Mouse (Mus musculus) adrenal gland, postnatal 25 days (tissue): ENCODE data around the gene Igfbp5. TPM values are rescaled to one million over a fixed set of nuclear protein-coding genes. Genes with fewer than 3 reads are reported as not detected.

Source experiments
- DNase-seq: peaks from one replicate; pipeline ENCODE4 v3.0.0; 2021; ENCODE audit warnings: mixed read lengths
- total RNA-seq: library from RNA; stranded (reverse); gene quantifications from 2 replicates; pipeline ENCODE4 v1.2.3, GENCODE M21; 2021

Igfbp5 gene
- total RNA-seq, 1 experiment from 2014 or later = 57.5 TPM

GRCm38 (mm10) chr1:72869275-72869674, 5.4 kb downstream of the Igfbp5 start:
- DNase-seq = no peak

GRCm38 (mm10) chr1:72868429-72869215, 6.1 kb downstream of the Igfbp5 start:
- DNase-seq = no peak

GRCm38 (mm10) chr1:72867346-72867745, 7.3 kb downstream of the Igfbp5 start:
- no peak for DNase-seq

- DNase-seq = no peak
Measured at GRCm38 (mm10) chr1:72866417-72866816, 8.3 kb downstream of the Igfbp5 start.

- peak; percentile 81 for DNase-seq
Measured at GRCm38 (mm10) chr1:72865900-72866299, 8.8 kb downstream of the Igfbp5 start.

GRCm38 (mm10) chr1:72864272-72864671, 10.4 kb downstream of the Igfbp5 start:
- DNase-seq = no peak

- no peak for DNase-seq
Measured at GRCm38 (mm10) chr1:72863692-72864091, 11.0 kb downstream of the Igfbp5 start.

GRCm38 (mm10) chr1:72862248-72862647, 12.4 kb downstream of the Igfbp5 start:
- no peak for DNase-seq

GRCm38 (mm10) chr1:72861702-72862101, 13.0 kb downstream of the Igfbp5 start:
- DNase-seq = no peak

GRCm38 (mm10) chr1:72860502-72860901, 14.2 kb downstream of the Igfbp5 start:
- DNase-seq = no peak

- no peak for DNase-seq
Measured at GRCm38 (mm10) chr1:72859963-72860362, 14.7 kb downstream of the Igfbp5 start.

GRCm38 (mm10) chr1:72858874-72859273, 15.8 kb downstream of the Igfbp5 start:
- DNase-seq = no peak

GRCm38 (mm10) chr1:72858286-72858685, 16.4 kb downstream of the Igfbp5 start:
- DNase-seq = no peak

- DNase-seq = no peak
Measured at GRCm38 (mm10) chr1:72857631-72858030, 17.1 kb downstream of the Igfbp5 start.

- no peak for DNase-seq
Measured at GRCm38 (mm10) chr1:72857142-72857541, 17.5 kb downstream of the Igfbp5 start.

- DNase-seq = no peak
Measured at GRCm38 (mm10) chr1:72856209-72856909, 18.3 kb downstream of the Igfbp5 start.

- no peak for DNase-seq
Measured at GRCm38 (mm10) chr1:72855729-72856128, 19.0 kb downstream of the Igfbp5 start.

- DNase-seq = peak; percentile 41
Measured at GRCm38 (mm10) chr1:72854337-72855237, 20.1 kb downstream of the Igfbp5 start.

GRCm38 (mm10) chr1:72853759-72854158, 20.9 kb downstream of the Igfbp5 start:
- DNase-seq = no peak

- no peak for DNase-seq
Measured at GRCm38 (mm10) chr1:72849037-72849436, 25.6 kb downstream of the Igfbp5 start.

GRCm38 (mm10) chr1:72847849-72848380, 26.8 kb downstream of the Igfbp5 start:
- no peak for DNase-seq

GRCm38 (mm10) chr1:72844675-72845074, 30.0 kb downstream of the Igfbp5 start:
- DNase-seq = no peak
